Mouse (Mus musculus) hematopoietic stem cell, adult 5-6 weeks (primary cell): ENCODE measurements around the gene Tmed2. TPM values are rescaled to one million over a fixed set of nuclear protein-coding genes. Genes with fewer than 3 reads are reported as not detected.
A peak's percentile ranks its signal among the peaks of the same experiment; 100 is the strongest.
"Not testable (repeated sequence)": the region's sequence is repeated elsewhere in the genome, so short reads cannot be mapped to it uniquely, and the experiment has no call there.

ENCODE experiments used
- ATAC-seq, 2 experiments: fragments of 125-278 bp in 1 of 2; replicated peaks in 1 of 2; 2 replicates each; pipeline ENCODE4 v1.8.0; 2016 to 2017; ENCODE audit warnings: inconsistent platforms in 2 of 2, mild to moderate bottlenecking in 2 of 2, moderate number of reproducible peaks in 2 of 2, low read depth in 1 of 2, moderate TSS enrichment in 1 of 2; ENCODE audit not compliant: low FRiP score in 2 of 2, poor library complexity in 2 of 2, severe bottlenecking in 2 of 2, insufficient read depth in 1 of 2, low TSS enrichment in 1 of 2
- total RNA-seq: library from RNA; stranded (forward); fragments of 172-1452, 232-1000 nt; gene quantifications from 2 replicates; pipeline ENCODE4 v1.2.3, GENCODE M21; 2017

Tmed2 gene
- total RNA-seq = 482 and 912 TPM in 2 replicates

DNA sequence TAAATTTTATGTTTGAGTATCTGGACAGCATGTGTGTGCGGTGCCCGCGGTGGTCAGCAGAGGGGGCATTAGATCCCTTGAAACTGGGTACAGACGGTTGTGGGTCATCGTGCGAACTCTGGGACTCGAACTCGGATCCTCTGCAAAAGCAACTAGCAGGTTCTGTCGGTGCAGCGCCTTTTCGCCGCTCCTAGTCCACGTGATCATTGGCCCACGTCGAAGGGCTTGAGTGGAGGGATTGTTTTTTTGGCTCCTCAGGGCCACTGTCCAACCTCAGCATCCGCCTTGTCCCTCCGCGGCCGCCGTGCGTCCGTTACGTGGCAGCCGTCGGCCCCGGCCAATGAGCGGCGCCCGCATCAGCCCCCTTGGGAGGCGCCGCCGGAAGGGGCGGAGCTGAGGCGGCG, at the start of gene Tmed2:
TSS of gene Tmed2 (plus strand) at position 313 of the 404 bp plus-strand sequence.
- ATAC-seq = peak; percentile 91

- no peak for ATAC-seq
These were observed 48.8 kb upstream of the Tmed2 start for GRCm38 (mm10) chr5:124491732-124492131.

GRCm38 (mm10) chr5:124492618-124493017, 47.9 kb upstream of the Tmed2 start:
- no peak for ATAC-seq

GRCm38 (mm10) chr5:124493455-124493854, 47.0 kb upstream of the Tmed2 start:
- ATAC-seq = peak in 1 of 2 experiments; percentile 33; a peak in 1 of 4 replicates

GRCm38 (mm10) chr5:124495547-124495946, 44.9 kb upstream of the Tmed2 start:
- ATAC-seq = no peak

- no peak for ATAC-seq
These were observed 43.6 kb upstream of the Tmed2 start for GRCm38 (mm10) chr5:124496614-124497514.

- ATAC-seq = peak; percentile 42 to 46; a peak in 3 of 4 replicates
These were observed 42.1 kb upstream of the Tmed2 start for GRCm38 (mm10) chr5:124498221-124498876.

GRCm38 (mm10) chr5:124499001-124499400, 41.5 kb upstream of the Tmed2 start:
- no peak for ATAC-seq

- ATAC-seq = not testable (repeated sequence)
These were observed 40.5 kb upstream of the Tmed2 start for GRCm38 (mm10) chr5:124500037-124500436.

DNA sequence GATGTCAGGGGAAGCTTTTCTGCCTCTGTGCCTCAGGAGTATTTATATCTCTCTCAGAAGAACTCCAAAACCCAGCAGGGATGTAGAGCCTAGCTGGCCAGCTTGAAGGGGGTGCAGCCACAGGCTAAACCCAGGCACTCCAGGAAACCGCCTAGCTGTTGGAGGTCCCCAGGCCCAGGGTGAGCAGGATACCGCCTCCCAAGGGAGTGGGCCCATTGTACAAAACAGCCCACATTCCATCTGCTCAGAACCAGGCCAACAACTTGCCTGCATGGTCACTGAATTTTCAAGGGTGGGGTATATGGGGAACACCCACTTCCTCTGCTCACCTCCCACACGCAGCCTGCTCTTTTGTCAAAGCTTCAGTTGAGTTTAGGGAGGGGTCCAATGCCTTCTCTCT, 39.9 kb upstream of the Tmed2 start:
- no peak for ATAC-seq

DNA sequence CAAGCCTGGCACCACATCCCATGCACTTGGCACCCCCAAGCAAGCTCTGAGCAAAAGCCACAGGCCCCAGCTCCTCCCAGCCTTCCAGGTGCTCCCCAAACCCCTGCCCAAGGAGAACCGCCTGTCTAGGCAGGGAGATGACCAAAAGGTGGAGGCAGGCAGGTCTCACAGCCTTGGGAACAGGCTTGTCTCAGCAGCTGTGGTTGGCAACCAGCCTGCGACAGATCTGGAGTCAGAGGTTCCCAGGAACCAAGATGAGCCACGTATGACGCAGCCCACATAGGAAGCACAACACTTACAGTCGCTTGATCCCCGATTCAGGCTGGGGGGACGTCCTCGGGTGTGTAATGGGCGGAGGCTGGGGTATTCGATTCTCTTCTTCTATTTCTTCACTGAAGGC, 39.0 kb upstream of the Tmed2 start:
- no peak for ATAC-seq

DNA sequence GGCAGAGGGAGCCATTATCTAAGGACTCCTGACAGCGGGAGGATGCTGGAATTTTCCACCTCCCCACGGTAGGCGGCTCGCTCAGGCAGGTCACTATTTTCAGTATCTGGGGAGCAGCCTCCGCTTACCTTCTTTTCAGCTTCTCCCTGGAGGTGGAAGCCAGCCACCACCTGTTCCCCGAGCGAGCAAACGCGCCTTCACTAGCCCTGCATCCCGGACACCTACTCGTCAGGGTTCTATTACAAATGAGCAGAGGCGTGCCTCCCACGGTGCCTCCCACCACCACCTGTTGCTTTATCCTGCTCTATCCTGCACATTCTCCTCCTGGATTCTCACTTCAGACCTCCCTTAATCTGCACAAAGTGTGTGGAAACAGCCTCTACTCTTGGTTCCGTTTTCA, 36.8 kb upstream of the Tmed2 start:
- no peak for ATAC-seq

GRCm38 (mm10) chr5:124505235-124505634, 35.3 kb upstream of the Tmed2 start:
- ATAC-seq = no peak

- peak in 1 of 2 experiments; percentile 53; a peak in 1 of 4 replicates for ATAC-seq
These were observed 33.6 kb upstream of the Tmed2 start for GRCm38 (mm10) chr5:124506731-124507359.

DNA sequence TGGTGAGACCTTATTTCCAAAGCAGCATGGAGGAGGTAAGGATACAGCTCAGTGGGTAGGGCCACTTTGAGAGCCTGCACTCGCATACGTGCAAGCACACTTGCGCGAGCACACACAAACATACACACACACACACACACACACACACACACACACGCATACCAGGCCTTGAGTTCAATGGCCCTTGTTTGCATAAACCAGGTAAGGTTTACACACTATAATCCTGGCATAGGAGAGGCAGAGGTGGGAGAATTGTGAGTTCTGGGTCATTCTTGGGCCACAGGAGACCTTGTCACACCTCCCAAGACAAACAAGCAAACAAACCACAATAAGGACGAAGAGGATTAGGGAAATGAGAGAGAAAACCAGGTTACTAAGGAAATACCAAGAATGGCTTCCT, 31.3 kb upstream of the Tmed2 start:
- no peak for ATAC-seq

GRCm38 (mm10) chr5:124509742-124510237, 30.7 kb upstream of the Tmed2 start:
- no peak for ATAC-seq

DNA sequence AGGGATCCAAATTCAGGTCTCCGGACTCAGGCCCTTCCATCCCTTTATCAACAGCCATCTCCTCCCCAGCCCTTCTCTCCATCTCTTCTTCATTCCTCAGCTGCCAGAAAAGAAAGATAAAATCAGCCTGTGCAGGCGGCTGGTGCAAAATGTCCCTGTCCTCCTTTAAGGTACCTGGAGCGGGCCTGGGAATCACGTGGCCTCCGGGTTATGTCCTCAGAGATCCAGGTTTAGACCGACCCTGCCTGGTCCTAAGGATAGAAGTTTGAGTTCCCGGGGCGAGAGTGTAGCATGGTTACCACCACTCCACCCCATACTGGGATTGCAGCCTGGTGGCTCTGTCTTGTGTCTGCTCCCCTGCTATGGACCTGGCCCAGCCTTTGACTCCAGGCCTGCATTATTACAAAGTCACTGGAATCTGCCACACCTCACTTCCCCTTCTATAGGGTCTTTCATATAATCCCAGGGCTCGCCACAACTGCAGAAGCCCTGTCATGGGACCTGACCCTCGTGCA, 29.9 kb upstream of the Tmed2 start:
- ATAC-seq = no peak

- ATAC-seq = no peak
These were observed 24.7 kb upstream of the Tmed2 start for GRCm38 (mm10) chr5:124515789-124516188.
